Mouse (Mus musculus): ENCODE results near the gene Scarb2.

GRCm38 (mm10) chr5:92442914-92443313 is 63.7 kb downstream of the Scarb2 start:
- TF ChIP-seq CTCF (conservative IDR thresholded peaks at IDR 0.05; ENCODE audit: low read length) (no peak), POU5F1 (IDR thresholded peaks at IDR 0.05; ENCODE audit: borderline replicate concordance, low read length) (no peak), NANOG (IDR thresholded peaks at IDR 0.05; ENCODE audit: borderline replicate concordance, low read length) (no peak)

Measured in E14TG2a.4 (cell line).